Mouse (Mus musculus) 3134 (cell line): Measurements from ENCODE around the gene Jarid2.

ENCODE experiments used
- DNase-seq: peaks from one replicate; pipeline ENCODE4 v3.0.0-alpha.2; 2011; ENCODE audit warnings: low spot score; ENCODE audit not compliant: insufficient read length; ENCODE audit errors: extremely low read depth

The Jarid2 gene

GRCm38 (mm10) chr13:44953546-44954231 is 224.4 kb downstream of the Jarid2 start:
- DNase-seq: no peak

DNA sequence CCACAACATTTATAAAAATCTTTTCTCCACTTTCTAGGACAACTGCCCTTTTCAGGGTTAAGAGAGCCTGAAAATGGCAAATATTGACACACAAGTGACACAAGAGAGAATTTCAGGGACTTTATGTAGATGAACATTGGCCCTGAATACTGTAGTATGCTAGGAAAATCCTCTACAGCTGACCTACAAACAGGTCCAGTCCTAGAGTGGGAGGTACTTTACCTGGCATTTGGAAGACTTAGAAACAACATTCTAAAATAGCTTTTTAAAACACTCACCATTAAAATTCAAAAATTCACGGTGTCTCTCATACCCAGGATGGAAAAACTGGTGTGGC is 224.9 kb downstream of the Jarid2 start:
- DNase-seq: no peak

GRCm38 (mm10) chr13:44955781-44956180 is 226.5 kb downstream of the Jarid2 start:
- DNase-seq: no peak

- DNase-seq: no peak
These were observed 227.8 kb downstream of the Jarid2 start for GRCm38 (mm10) chr13:44957049-44957448.

- DNase-seq: no peak
These were observed 231.4 kb downstream of the Jarid2 start for GRCm38 (mm10) chr13:44960542-44961291.
